Mouse (Mus musculus): ENCODE data around the gene Sucnr1. TPM values are rescaled to one million over a fixed set of nuclear protein-coding genes. Genes with fewer than 3 reads are reported as not detected.

Gene Sucnr1
- not detected for polyA plus RNA-seq (2017; shearing (Covaris generic))

GRCm38 (mm10) chr3:60081648-60082047 is at the start of gene Sucnr1:
Gene Sucnr1, plus strand, starts transcription at chr3:60081869.

Other genes starting within 250 kb of the Sucnr1 start
- gene Gm8298, start 220.8 kb upstream of the Sucnr1 start, polyA plus RNA-seq (2017; shearing (Covaris generic)) = not detected
- not detected for gene C130079G13Rik, start 156.7 kb upstream of the Sucnr1 start, polyA plus RNA-seq (2017; shearing (Covaris generic))
- not detected for gene Aadacl2, start 75.1 kb upstream of the Sucnr1 start, polyA plus RNA-seq (2017; shearing (Covaris generic))
- not detected for gene Aadac, start 56.2 kb upstream of the Sucnr1 start, polyA plus RNA-seq (2017; shearing (Covaris generic))

Measured in CD4-positive, CD25-positive, alpha-beta regulatory T cell (primary cell).